Mouse (Mus musculus) testis, adult 2 months (tissue): ENCODE results near the gene Amhr2.

Source experiments
- CTCF ChIP-seq: fragments of 200-500 bp; IDR thresholded peaks from 2 replicates; pipeline ENCODE4 v1.5.1; 2012; ENCODE audit warnings: low read depth, mild to moderate bottlenecking, inconsistent platforms, low read length, moderate library complexity; ENCODE audit not compliant: control insufficient read depth, insufficient read depth, insufficient replicate concordance
- POLR2A ChIP-seq: fragments of 200-500 bp; IDR thresholded peaks from 2 replicates; pipeline ENCODE4 v1.6.1; 2012; ENCODE audit warnings: low read depth, mild to moderate bottlenecking, inconsistent platforms, low read length, moderate library complexity; ENCODE audit not compliant: control insufficient read depth

GRCm38 (mm10) chr15:102501084-102501814, 56.1 kb downstream of the Amhr2 start:
- TF ChIP-seq CTCF, result no peak
- TF ChIP-seq POLR2A, result no peak
